Mouse (Mus musculus): ENCODE data around the gene Ubox5.
A peak's percentile ranks its signal among the peaks of the same experiment; 100 is the strongest.
"Not testable (repeated sequence)": the region's sequence is repeated elsewhere in the genome, so short reads cannot be mapped to it uniquely, and the experiment has no call there.

Gene Ubox5

GRCm38 (mm10) chr2:130576564-130576963 lies 53.3 kb downstream of the Ubox5 start:
- DNase-seq, result not testable (repeated sequence)

- no peak for DNase-seq
Observed at GRCm38 (mm10) chr2:130575873-130576272, 54.0 kb downstream of the Ubox5 start, which contains the start of gene Oxt. Gene Oxt, plus strand, starts transcription at chr2:130576173.

GRCm38 (mm10) chr2:130574960-130575359 lies 54.9 kb downstream of the Ubox5 start:
- no peak for DNase-seq

GRCm38 (mm10) chr2:130569926-130570325 lies 59.9 kb downstream of the Ubox5 start:
- no peak for DNase-seq

GRCm38 (mm10) chr2:130568921-130569320 lies 60.9 kb downstream of the Ubox5 start:
- no peak for DNase-seq

- DNase-seq, result no peak
Observed at GRCm38 (mm10) chr2:130564983-130565382, 64.9 kb downstream of the Ubox5 start.

- DNase-seq, result no peak
Observed at GRCm38 (mm10) chr2:130564063-130564462, 65.8 kb downstream of the Ubox5 start.

- peak; percentile 94 to 97 for DNase-seq
Observed at GRCm38 (mm10) chr2:130563212-130564055, 66.4 kb downstream of the Ubox5 start, which contains the start of gene Mrps26. Gene Mrps26, plus strand, starts transcription at chr2:130563742.

- DNase-seq, result no peak
Observed at GRCm38 (mm10) chr2:130558015-130558414, 71.8 kb downstream of the Ubox5 start.

- DNase-seq, result no peak
Observed at GRCm38 (mm10) chr2:130557462-130557861, 72.4 kb downstream of the Ubox5 start.

- no peak for DNase-seq
Observed at GRCm38 (mm10) chr2:130556292-130556691, 73.5 kb downstream of the Ubox5 start.

GRCm38 (mm10) chr2:130554841-130555240 lies 75.0 kb downstream of the Ubox5 start:
- no peak for DNase-seq

- no peak for DNase-seq
Observed at GRCm38 (mm10) chr2:130546957-130547356, 82.9 kb downstream of the Ubox5 start.

- DNase-seq, result peak; percentile 6 to 27
Observed at GRCm38 (mm10) chr2:130540266-130540665, 89.6 kb downstream of the Ubox5 start.

Measured in lung, postnatal 4 days (tissue).